Mouse (Mus musculus) lung, embryonic 14.5 days (tissue): ENCODE measurements around the gene Fgfr2. TPM values are rescaled to one million over a fixed set of nuclear protein-coding genes. Genes with fewer than 3 reads are reported as not detected.

Experiments used
- ATAC-seq: fragments of 200-750 bp; cut with Nextera tagmentation; 2 replicates; pipeline ENCODE4 v1.8.0; 2017; ENCODE audit warnings: mild to moderate bottlenecking, moderate TSS enrichment, moderate library complexity; ENCODE audit not compliant: insufficient read depth
- DNase-seq: peaks from one replicate; pipeline ENCODE4 v3.0.0-alpha.2; 2015
- H3K27ac ChIP-seq: fragments of 300-500 bp; sonication (generic); 2 replicates; pipeline ENCODE4 v1.5.1; 2014; ENCODE audit warnings: low read depth, mild to moderate bottlenecking, moderate library complexity
- H3K27me3 ChIP-seq: fragments of 300-500 bp; sonication (generic); 2 replicates; pipeline ENCODE4 v1.6.1; 2014; ENCODE audit warnings: low read length, control low read depth; ENCODE audit not compliant: insufficient read depth
- H3K36me3 ChIP-seq: fragments of 300-500 bp; sonication (generic); 2 replicates; pipeline ENCODE4 v1.6.1; 2014; ENCODE audit warnings: control low read depth; ENCODE audit not compliant: insufficient read depth
- H3K4me1 ChIP-seq: fragments of 300-500 bp; sonication (generic); 2 replicates; pipeline ENCODE4 v1.6.1; 2014; ENCODE audit warnings: antibody characterized with exemption, control low read depth; ENCODE audit not compliant: insufficient read depth
- H3K4me2 ChIP-seq: fragments of 300-500 bp; sonication (generic); 2 replicates; pipeline ENCODE4 v1.6.1; 2014; ENCODE audit warnings: mild to moderate bottlenecking
- H3K4me3 ChIP-seq: fragments of 300-500 bp; sonication (generic); 2 replicates; pipeline ENCODE4 v1.5.1; 2014; ENCODE audit warnings: low read depth, low read length
- H3K9ac ChIP-seq: fragments of 300-500 bp; sonication (generic); 2 replicates; pipeline ENCODE4 v1.6.1; 2014
- H3K9me3 ChIP-seq: fragments of 300-500 bp; sonication (generic); 2 replicates; pipeline ENCODE4 v1.6.1; 2016; ENCODE audit warnings: low read depth, low read length, control low read depth
- CTCF ChIP-seq: IDR thresholded peaks from 2 replicates; pipeline ENCODE4 v1.5.1; 2016; ENCODE audit warnings: antibody characterized with exemption, low read depth
- WGBS: fragments of 180-500 bp; shearing (Covaris S2); extraction: QIAGEN DNeasy Blood & Tissue Kit; methylation state at CpG from one replicate; pipeline ENCODE4 v1.1.7; 2014; 5-methylcytosine and 5-hydroxymethylcytosine counted together
- polyA plus RNA-seq: library from polyadenylated mRNA; unstranded; fragments of >200 nt; fragmentation: Nextera tagmentation; extraction: Ambion mirVana; gene quantifications from 2 replicates; pipeline ENCODE4 v1.2.1, GENCODE M21; 2014

The Fgfr2 gene
- polyA plus RNA-seq, 1 experiment from 2014 or later = 179 TPM

- H3K4me2 ChIP-seq = no peak overlapping the region
- H3K4me3 ChIP-seq = no peak overlapping the region
- H3K9ac ChIP-seq = no peak overlapping the region
- ATAC-seq (no peak), DNase-seq (no peak)
- peaks cover 100% of the 10 kb centered on the region for H3K27me3 ChIP-seq
- H3K36me3 ChIP-seq = no peaks in the 10 kb centered on the region
- H3K4me1 ChIP-seq = peaks cover 7% of the 10 kb centered on the region; the same call in 1 of the 2 replicates
- no peak for TF ChIP-seq CTCF
- no peak overlapping the region for H3K27ac ChIP-seq
- 2% methylated on average over 13 of the region's 13 CpGs for WGBS
- no peaks in the 10 kb centered on the region for H3K9me3 ChIP-seq
Observed at GRCm38 (mm10) chr7:131545701-131546385, 1577.3 kb downstream of the Fgfr2 start.

GRCm38 (mm10) chr7:131544871-131545270, 1578.3 kb downstream of the Fgfr2 start:
- H3K36me3 ChIP-seq = no peaks in the 10 kb centered on the region
- H3K27ac ChIP-seq = no peak overlapping the region
- H3K4me2 ChIP-seq = no peak overlapping the region
- H3K27me3 ChIP-seq = peaks cover 100% of the 10 kb centered on the region
- H3K4me3 ChIP-seq = no peak overlapping the region
- ATAC-seq (no peak), DNase-seq (no peak)
- H3K9me3 ChIP-seq = no peaks in the 10 kb centered on the region
- 2% methylated on average over 5 of the region's 5 CpGs for WGBS
- H3K9ac ChIP-seq = no peak overlapping the region
- no peak for TF ChIP-seq CTCF
- H3K4me1 ChIP-seq = peaks cover 7% of the 10 kb centered on the region; the same call in 1 of the 2 replicates

GRCm38 (mm10) chr7:131543623-131544481, 1579.3 kb downstream of the Fgfr2 start:
- ATAC-seq = no peak
- H3K4me1 ChIP-seq = peaks cover 7% of the 10 kb centered on the region; the same call in 1 of the 2 replicates
- H3K36me3 ChIP-seq = no peaks in the 10 kb centered on the region
- H3K27me3 ChIP-seq = peaks cover 99% of the 10 kb centered on the region
- H3K4me2 ChIP-seq = peak overlapping the region; percentile 68
- TF ChIP-seq CTCF = no peak
- peak overlapping the region; percentile 38 for H3K4me3 ChIP-seq
- H3K9ac ChIP-seq = no peak overlapping the region
- H3K9me3 ChIP-seq = no peaks in the 10 kb centered on the region
- WGBS = 1% methylated on average over 72 of the region's 75 CpGs
- H3K27ac ChIP-seq = no peak overlapping the region
- DNase-seq = no peak

- Histone ChIP-seq H3K36me3 (no peaks in the 10 kb centered on the region), H3K9me3 (no peaks in the 10 kb centered on the region), H3K4me3 (peak overlapping the region; percentile 38), H3K9ac (0 out of 2 replicates have a peak overlapping the region, but pooled peaks have one; percentile 13), H3K4me2 (peak overlapping the region; percentile 68), H3K4me1 (peaks cover 7% of the 10 kb centered on the region; the same call in 1 of the 2 replicates), H3K27me3 (peaks cover 97% of the 10 kb centered on the region), H3K27ac (no peak overlapping the region)
- under 1% methylated on average over 60 of the region's 71 CpGs for WGBS
- no peak for TF ChIP-seq CTCF
- DNase-seq = no peak
- no peak for ATAC-seq
Observed at GRCm38 (mm10) chr7:131542872-131543622, 1580.1 kb downstream of the Fgfr2 start.

- no peak for DNase-seq
- Histone ChIP-seq H3K4me1 (peaks cover 7% of the 10 kb centered on the region; the same call in 1 of the 2 replicates), H3K9me3 (no peaks in the 10 kb centered on the region), H3K4me3 (peak within 1 kb of the TSS; percentile 38), H3K4me2 (peak within 1 kb of the TSS; percentile 68), H3K36me3 (no peaks in the 10 kb centered on the region), H3K27me3 (peaks cover 89% of the 10 kb centered on the region), H3K27ac (no peak within 1 kb of the TSS), H3K9ac (0 out of 2 replicates have a peak within 1 kb of the TSS, but pooled peaks have one; percentile 13)
- ATAC-seq = peak; percentile 43; the same call in 1 of the 2 replicates
- WGBS = under 1% methylated on average over 53 of the region's 65 CpGs
- no peak for TF ChIP-seq CTCF
Observed at GRCm38 (mm10) chr7:131542115-131542871, 1580.9 kb downstream of the Fgfr2 start, which contains the start of gene Hmx3. Hmx3 (plus strand) TSS chr7:131542867.
